Mouse (Mus musculus) adrenal gland, postnatal 25 days (tissue): ENCODE data around the gene Tnfrsf22. TPM values are rescaled to one million over a fixed set of nuclear protein-coding genes. Genes with fewer than 3 reads are reported as not detected.

Source experiments
- DNase-seq: peaks from one replicate; pipeline ENCODE4 v3.0.0; 2021; ENCODE audit warnings: mixed read lengths
- total RNA-seq: library from RNA; stranded (reverse); gene quantifications from 2 replicates; pipeline ENCODE4 v1.2.3, GENCODE M21; 2021

Gene Tnfrsf22
- total RNA-seq, 1 experiment from 2014 or later = 4.4 TPM

DNA sequence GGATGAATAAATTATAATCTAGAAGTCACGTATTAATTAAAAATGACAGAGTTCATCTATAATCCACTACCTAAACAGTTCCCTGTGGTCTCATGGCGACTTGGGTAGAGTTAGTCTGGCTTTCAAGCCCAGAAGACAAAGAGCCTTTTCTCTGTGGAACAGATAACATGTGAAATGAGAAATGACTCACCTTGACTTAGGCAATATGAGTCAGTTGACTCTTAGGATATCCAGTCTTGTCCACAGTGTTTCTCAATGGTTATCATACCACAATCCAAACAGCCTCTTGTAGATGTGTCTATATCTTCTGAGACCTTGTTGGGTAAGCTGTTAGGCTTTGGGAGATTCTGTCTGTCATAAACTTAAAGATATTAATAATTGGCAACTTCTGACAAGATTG is 18.0 kb downstream of the Tnfrsf22 start:
- no peak for DNase-seq

DNA sequence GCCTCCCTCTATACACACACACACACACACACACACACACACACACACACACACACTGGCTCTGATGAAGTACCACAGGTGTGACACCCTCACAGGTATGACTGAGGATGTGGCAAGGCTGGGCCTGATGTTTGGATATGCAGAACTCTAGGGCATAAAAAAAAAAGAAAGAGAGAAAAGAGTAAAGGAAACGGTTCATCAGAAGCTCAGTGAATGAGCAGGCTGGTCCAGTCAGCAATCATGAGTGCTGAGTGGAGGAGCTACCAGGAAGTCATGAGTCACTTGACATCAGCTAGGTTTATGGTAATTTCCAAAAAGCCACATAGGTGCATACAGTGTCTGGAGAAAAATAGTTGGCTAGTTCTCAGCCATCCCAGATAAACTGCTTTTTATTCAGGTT is 20.0 kb downstream of the Tnfrsf22 start:
- DNase-seq = no peak

- no peak for DNase-seq
Observed at GRCm38 (mm10) chr7:143628540-143628939, 20.9 kb downstream of the Tnfrsf22 start, which contains the start of gene Tnfrsf26. TSS of gene Tnfrsf26 (minus strand) at chr7:143628722.

DNA sequence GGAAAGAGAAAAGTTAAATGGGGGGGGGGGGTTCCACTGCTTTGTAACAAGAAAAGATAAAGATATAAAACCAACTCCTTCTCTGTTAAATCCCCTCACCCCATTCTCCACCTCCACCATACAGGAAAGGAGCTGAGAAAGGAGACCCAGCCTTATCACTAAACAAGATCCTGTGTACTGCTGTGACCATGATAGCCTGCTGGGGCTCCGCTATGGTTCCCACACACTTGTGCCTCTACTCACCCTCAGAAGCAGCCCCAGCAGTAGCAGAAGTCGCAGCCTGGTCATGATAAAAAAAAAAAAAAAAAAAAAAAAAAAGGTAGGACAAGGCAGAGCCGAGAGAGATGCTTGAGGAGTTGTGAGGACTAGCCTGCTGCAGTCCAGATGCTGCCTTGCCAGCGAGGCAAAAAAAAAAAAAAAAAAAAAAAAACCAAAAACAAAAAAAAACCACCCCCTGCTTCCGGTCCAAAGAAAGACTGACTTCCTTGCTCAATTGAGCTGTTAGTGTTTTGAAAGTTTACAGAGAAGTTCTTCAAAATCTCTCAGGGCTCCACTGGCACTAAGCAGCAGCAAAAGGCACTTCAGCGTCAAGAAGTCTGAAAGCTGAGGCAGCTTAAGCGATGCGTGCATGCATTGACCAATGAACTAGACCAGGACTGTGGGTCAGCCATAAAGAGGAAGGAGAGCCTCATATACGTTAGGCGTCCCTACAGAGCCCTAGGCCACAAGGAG is 21.7 kb downstream of the Tnfrsf22 start:
- DNase-seq = no peak

GRCm38 (mm10) chr7:143626178-143626577 is 23.3 kb downstream of the Tnfrsf22 start:
- DNase-seq = no peak

DNA sequence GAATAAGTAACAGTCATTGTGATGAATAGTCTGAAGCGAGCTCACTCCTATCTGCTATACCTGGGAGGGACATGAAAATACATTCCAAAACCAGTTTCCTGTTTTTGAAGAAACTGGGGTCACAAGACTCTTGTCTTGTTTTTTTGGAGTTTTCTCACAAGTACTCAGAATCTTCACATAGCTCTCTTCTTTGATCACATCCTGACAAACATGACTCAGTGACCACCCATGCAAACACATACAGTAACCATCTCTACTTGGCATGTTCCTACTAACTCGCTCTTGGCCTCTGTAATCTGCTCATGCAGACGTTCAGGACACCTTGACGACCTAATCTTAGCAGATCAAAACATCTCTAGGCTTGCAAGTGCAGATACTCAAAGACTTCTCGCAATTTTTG is 24.3 kb downstream of the Tnfrsf22 start:
- no peak for DNase-seq

GRCm38 (mm10) chr7:143624561-143624960 is 24.9 kb downstream of the Tnfrsf22 start:
- no peak for DNase-seq

DNA sequence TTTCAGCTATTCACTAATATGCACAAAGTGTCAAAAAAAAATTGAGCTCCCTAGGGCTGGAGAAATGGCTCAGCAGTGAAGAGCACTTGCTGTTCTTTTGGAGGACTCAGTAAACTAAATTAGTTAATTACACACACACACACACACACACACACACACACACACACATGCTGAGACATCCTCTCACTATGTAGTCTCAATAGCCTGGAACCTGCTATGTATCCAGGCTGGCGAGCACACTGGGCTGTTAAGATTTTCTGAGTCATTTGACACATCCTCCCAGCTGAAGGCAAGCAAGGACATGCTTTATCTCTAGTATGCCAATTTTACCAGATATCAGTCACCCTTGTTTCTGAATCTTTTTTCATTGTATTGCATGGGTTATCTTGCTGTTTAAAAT is 28.5 kb downstream of the Tnfrsf22 start:
- DNase-seq = no peak

- no peak for DNase-seq
Observed at GRCm38 (mm10) chr7:143614404-143615135, 34.9 kb downstream of the Tnfrsf22 start.

DNA sequence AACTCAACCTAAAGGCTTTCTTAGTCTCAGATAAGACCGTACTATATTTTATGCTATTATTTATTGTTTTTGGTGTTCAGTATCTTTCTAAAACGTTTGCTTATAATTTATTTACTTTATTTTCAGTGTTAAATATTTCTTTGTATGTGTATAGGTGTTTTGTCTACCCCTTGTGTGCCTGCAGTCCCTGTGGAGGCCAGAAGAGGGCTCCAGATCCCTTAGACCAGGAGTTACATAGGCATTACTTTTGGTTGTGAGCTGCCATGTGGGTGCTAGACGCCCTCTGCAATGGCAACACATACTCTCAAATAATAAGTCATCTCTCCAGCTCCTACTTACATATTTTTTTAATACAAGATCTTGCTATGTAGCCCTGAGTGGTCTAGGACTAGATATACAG is 37.2 kb downstream of the Tnfrsf22 start:
- DNase-seq = no peak

- no peak for DNase-seq
Observed at GRCm38 (mm10) chr7:143605321-143605720, 44.1 kb downstream of the Tnfrsf22 start.

DNA sequence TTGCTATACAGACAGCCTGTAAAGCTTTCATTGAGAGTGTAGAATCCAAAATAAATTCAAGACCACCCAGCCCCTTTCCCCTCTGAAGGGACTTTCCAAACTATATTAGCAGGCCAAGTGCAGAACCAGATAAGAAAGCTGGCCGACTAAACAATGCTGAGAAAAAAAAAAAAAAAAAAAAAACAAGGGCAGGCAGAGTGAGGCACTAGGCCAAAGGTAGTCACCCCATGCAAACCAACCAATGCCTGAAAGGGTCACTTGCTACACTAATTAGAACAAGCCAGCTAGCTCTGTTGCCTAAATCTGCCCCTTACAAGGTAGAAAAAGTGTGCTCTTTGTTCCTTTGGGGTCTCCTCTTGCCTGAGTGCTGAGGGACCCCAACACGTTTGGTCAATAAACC is 44.6 kb downstream of the Tnfrsf22 start:
- no peak for DNase-seq

- no peak for DNase-seq
Observed at GRCm38 (mm10) chr7:143601705-143602104, 47.8 kb downstream of the Tnfrsf22 start.

- no peak for DNase-seq
Observed at GRCm38 (mm10) chr7:143600231-143600740, 49.2 kb downstream of the Tnfrsf22 start.

GRCm38 (mm10) chr7:143599428-143600230 is 49.8 kb downstream of the Tnfrsf22 start, which contains the start of gene Cars:
TSS of gene Cars (minus strand) at chr7:143600090.
- DNase-seq = peak; percentile 94

DNA sequence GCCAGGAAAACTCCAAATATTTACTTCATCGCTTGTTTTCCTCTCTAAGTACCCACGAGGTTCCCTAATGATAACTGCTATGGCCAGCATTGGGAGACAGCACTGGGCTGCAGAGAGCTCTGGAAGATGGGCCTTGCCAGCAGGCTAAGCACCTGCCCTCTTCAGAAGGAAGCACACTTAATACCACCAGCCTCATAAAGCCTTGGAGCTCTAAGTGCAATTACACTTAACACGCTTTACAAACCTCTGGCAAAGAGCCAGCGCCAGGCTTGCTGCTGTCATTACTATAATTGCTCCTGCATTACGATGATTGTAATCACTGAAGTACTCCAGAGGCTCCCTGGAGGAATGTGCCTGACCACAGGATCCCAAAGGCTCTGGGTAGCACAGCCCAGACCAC is 54.6 kb downstream of the Tnfrsf22 start:
- DNase-seq = no peak

DNA sequence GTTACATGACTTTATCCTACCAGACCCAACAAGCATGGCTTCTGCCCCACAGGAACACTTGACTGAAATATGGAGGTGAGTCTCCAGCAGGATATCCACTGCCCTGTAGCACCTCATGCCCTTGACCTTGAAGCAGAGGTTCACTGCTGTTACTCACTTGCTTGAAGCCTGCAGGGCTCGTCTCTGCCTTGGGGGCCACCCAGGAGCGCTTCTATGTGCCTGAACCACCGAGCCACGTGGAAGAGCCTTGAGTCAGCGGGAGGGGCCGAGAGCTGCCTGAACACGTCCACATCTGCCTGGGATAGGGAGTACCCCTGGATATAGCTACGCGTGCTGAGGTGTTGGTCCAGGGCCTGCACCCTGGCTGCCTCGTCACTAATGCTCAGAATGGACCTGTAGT is 57.2 kb downstream of the Tnfrsf22 start:
- DNase-seq = no peak

GRCm38 (mm10) chr7:143588006-143588405 is 61.5 kb downstream of the Tnfrsf22 start:
- DNase-seq = peak; percentile 13

GRCm38 (mm10) chr7:143587586-143587985 is 61.9 kb downstream of the Tnfrsf22 start:
- DNase-seq = no peak
